Mouse (Mus musculus) kidney, embryonic 14.5 days (tissue): ENCODE measurements around the gene 1500009C09Rik. TPM values are rescaled to one million over a fixed set of nuclear protein-coding genes. Genes with fewer than 3 reads are reported as not detected.

ENCODE experiments used
- ATAC-seq: fragments of 200-750 bp; cut with Nextera tagmentation; 2 replicates; pipeline ENCODE4 v1.8.0; 2017; ENCODE audit warnings: moderate number of reproducible peaks, mild to moderate bottlenecking, moderate TSS enrichment, moderate library complexity; ENCODE audit not compliant: low FRiP score, low TSS enrichment
- H3K27ac ChIP-seq: fragments of 300-500 bp; sonication (generic); 2 replicates; pipeline ENCODE4 v1.5.1; 2014; ENCODE audit warnings: low read depth, mild to moderate bottlenecking, low read length, moderate library complexity, mixed read lengths
- H3K27me3 ChIP-seq: fragments of 300-500 bp; sonication (generic); 2 replicates; pipeline ENCODE4 v1.6.1; 2014; ENCODE audit warnings: mild to moderate bottlenecking, low read length; ENCODE audit not compliant: control insufficient read depth, insufficient read depth
- H3K36me3 ChIP-seq: fragments of 300-500 bp; sonication (generic); 2 replicates; pipeline ENCODE4 v1.6.1; 2014; ENCODE audit warnings: low read length, mixed read lengths; ENCODE audit not compliant: control insufficient read depth, insufficient read depth
- H3K4me1 ChIP-seq: fragments of 300-500 bp; sonication (generic); 2 replicates; pipeline ENCODE4 v1.6.1; 2014; ENCODE audit warnings: low read length, mixed read lengths; ENCODE audit not compliant: control insufficient read depth, insufficient read depth
- H3K4me2 ChIP-seq: fragments of 300-500 bp; sonication (generic); replicated peaks from 2 replicates; pipeline ENCODE4 v1.6.1; 2014; ENCODE audit warnings: low read depth, mild to moderate bottlenecking, low read length
- H3K4me3 ChIP-seq: fragments of 300-500 bp; sonication (generic); 2 replicates; pipeline ENCODE4 v1.5.1; 2014; ENCODE audit warnings: mild to moderate bottlenecking, low read length
- H3K9ac ChIP-seq: fragments of 300-500 bp; sonication (generic); 2 replicates; pipeline ENCODE4 v1.6.1; 2014; ENCODE audit warnings: low read depth, mild to moderate bottlenecking, low read length, moderate library complexity
- H3K9me3 ChIP-seq: fragments of 300-500 bp; sonication (generic); 2 replicates; pipeline ENCODE4 v1.6.1; 2016; ENCODE audit warnings: low read length; ENCODE audit not compliant: control insufficient read depth
- WGBS: fragments of 180-500 bp; shearing (Covaris S2); extraction: QIAGEN DNeasy Blood & Tissue Kit; methylation state at CpG from one replicate; pipeline ENCODE4 v1.1.7; 2014; 5-methylcytosine and 5-hydroxymethylcytosine counted together
- polyA plus RNA-seq: library from polyadenylated mRNA; unstranded; fragments of >200 nt; fragmentation: Nextera tagmentation; extraction: Ambion mirVana; gene quantifications from 2 replicates; pipeline ENCODE4 v1.2.1, GENCODE M21; 2014

1500009C09Rik gene
- not detected in 2 replicates for polyA plus RNA-seq

DNA sequence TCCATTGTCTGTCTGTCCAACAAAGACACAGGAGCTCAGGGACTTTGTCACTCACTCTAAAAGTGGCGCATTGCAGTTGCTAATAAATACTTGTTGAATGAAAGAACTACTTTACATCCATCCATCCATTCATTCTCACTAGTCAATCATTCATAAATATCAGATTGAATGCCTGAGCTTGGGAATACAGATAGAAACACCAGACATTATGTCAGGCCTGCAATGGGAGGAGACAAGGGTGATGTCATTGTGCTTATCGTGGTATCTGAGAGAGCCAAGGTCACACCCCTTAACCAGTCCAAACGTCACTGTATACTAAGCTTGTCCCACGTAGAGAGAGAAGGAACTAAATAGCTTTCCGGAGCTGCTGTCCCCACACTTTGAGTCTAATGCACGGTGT, at the start of gene 1500009C09Rik:
Gene 1500009C09Rik (plus strand): TSS at position 301 of the 400 bp plus-strand sequence.
- 94% methylated on average over 6 of the region's 6 CpGs for WGBS
- Histone ChIP-seq H3K27me3 (no peaks in the 10 kb centered on the region), H3K36me3 (no peaks in the 10 kb centered on the region), H3K4me2 (no peak within 1 kb of the TSS), H3K4me1 (no peaks in the 10 kb centered on the region), H3K9ac (no peak within 1 kb of the TSS), H3K27ac (no peak within 1 kb of the TSS), H3K9me3 (no peaks in the 10 kb centered on the region; the same call in 1 of the 2 replicates), H3K4me3 (no peak within 1 kb of the TSS)
- no peak for ATAC-seq

DNA sequence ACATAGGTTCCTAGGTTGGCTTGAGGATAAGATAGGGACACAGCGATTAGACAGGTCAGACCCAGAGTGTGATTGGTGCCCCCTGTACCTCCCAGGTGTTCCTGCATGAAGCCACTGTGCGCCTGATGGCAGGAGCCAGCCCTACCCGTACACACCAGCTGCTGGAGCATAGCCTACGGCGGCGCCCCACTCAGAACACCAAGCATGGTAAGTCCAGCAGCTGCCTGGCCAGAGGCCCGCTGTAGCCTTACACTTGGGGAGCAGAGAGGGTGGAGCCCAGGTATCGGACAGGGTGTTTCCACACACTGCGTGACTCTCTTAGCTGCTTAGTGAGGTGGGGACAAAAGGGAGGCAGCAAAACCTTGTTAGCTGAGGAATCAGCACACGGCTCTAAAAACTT, 49.1 kb upstream of the 1500009C09Rik start:
- Histone ChIP-seq H3K9ac (no peak overlapping the region), H3K36me3 (peaks cover 71% of the 10 kb centered on the region), H3K9me3 (no peaks in the 10 kb centered on the region), H3K27me3 (peaks cover 25% of the 10 kb centered on the region), H3K4me3 (no peak overlapping the region), H3K4me2 (no peak overlapping the region), H3K27ac (no peak overlapping the region), H3K4me1 (peaks cover 8% of the 10 kb centered on the region; the same call in 1 of the 2 replicates)
- 94% methylated on average over 10 of the region's 10 CpGs for WGBS
- ATAC-seq: no peak

DNA sequence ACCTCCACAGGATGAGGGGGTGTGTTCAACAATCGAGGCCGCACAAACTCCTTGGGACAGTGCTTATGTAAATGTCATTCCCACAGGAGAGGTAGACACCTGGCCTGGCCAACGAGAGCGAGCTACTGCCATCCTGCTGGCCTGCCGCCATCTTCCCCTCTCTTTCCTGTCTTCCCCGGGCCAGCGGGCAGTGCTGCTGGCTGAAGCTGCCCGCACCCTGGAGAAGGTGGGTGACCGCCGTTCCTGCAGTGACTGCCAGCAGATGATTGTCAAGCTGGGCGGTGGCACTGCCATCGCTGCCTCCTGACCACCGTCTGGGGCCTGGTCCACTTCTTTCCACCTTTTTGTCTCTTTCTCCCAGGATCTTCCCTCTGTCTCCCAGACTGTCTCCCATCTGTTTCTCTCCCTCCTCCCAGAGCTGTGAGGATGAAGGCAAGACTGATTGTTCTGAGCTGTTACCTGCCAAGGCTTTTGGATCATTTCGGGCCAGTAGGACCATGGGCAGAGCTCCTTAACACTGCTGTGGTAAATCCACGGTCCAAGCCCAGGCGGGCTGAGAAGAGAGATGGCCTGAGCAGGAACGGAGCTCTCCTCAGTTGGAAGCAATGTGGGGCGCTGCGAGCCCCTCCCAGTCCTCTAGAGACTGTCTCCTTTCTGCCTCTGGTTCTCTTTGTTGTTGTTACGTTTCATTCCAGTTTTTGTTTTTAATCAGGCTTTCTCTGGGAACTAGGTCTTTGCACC, 48.4 kb upstream of the 1500009C09Rik start:
- Histone ChIP-seq H3K9ac (no peak overlapping the region), H3K36me3 (peaks cover 64% of the 10 kb centered on the region)
- WGBS: 89% methylated on average over 20 of the region's 20 CpGs

DNA sequence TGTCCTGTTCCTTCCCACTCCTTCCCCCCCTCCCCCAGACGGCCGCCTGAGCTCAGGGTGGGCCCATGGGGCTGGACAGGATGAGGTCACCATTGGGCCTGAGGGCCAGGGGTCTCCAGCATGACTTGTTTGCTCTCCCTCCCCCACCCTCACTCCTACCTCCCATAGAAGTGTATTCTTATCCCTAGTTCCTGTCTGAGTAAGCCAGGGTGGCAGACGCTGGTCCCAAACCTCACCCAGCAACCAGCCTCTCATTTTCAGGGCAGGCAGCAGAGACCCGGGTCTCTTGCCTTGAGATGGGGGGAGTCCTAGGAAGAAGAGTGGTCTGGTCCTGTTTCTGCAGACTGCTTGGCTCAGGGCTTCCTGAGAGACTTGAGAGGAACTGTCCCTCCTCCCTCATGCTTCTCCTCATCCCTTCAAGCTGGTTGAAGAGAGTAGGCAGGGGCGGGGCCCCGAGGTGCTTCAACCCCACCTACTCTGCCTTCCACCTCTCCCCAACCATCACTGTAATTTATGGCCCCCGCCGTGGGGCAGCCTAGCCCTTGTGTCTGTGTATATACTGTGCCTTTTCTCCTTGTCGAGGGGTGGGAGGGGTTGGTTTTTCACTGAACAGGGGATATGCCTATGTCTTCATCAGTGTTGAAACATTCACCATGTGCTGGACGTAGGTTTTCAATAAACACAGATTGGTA, 47.4 kb upstream of the 1500009C09Rik start:
- H3K27ac ChIP-seq: no peak overlapping the region
- H3K4me3 ChIP-seq: no peak overlapping the region
- H3K27me3 ChIP-seq: peaks cover 37% of the 10 kb centered on the region
- no peaks in the 10 kb centered on the region for H3K9me3 ChIP-seq
- no peak for ATAC-seq
- H3K36me3 ChIP-seq: peaks cover 53% of the 10 kb centered on the region
- 45% methylated on average over 10 of the region's 10 CpGs for WGBS
- no peak overlapping the region for H3K4me2 ChIP-seq
- no peak overlapping the region for H3K9ac ChIP-seq
- peaks cover 8% of the 10 kb centered on the region; the same call in 1 of the 2 replicates for H3K4me1 ChIP-seq

More for the DNA sequence above, 48.4 kb upstream of the 1500009C09Rik start:
- Histone ChIP-seq H3K4me2 (no peak overlapping the region), H3K9me3 (no peaks in the 10 kb centered on the region), H3K4me1 (peaks cover 8% of the 10 kb centered on the region; the same call in 1 of the 2 replicates), H3K27me3 (peaks cover 29% of the 10 kb centered on the region), H3K27ac (no peak overlapping the region), H3K4me3 (no peak overlapping the region)
- ATAC-seq: no peak

DNA sequence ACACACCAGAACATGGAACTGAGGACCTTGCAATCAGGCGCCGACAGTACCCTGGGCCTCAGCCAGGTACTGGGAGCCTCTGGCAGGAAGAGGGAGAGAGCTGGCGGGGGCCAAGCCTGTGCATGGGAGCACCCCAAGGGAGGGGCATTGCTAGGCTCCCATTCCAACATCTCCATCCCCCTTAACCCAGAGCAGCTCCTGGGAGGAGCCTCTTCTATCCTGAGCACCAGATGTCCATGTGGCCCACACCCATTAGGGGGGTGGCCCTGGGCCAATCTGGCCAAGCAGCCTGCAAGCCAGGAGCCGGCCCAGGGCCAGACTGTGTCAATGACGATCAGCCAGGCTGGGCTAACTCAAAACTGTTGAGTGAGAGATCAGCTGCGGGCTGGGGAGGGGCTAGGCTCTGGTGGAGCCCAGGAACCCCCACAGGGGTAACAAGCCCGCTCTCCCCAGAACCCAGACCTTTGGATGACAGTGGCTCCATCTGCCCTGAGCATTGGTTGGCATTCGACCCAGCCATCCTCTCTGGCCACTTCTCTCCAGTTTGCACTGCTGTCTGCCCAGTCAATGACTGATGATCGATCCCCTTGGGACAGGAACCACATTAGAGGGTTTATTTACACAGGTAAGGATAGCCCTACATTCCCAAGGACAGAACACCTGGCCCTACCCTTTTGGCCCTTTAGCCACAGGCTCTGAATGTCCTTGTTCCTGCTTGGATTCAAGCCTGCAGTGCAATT, 45.7 kb upstream of the 1500009C09Rik start:
- 58% methylated on average over 9 of the region's 9 CpGs for WGBS
- H3K4me1 ChIP-seq: peaks cover 12% of the 10 kb centered on the region; the same call in 1 of the 2 replicates
- H3K27ac ChIP-seq: no peak overlapping the region
- H3K4me3 ChIP-seq: no peak overlapping the region
- no peak overlapping the region for H3K9ac ChIP-seq
- no peak overlapping the region for H3K4me2 ChIP-seq
- H3K27me3 ChIP-seq: peaks cover 54% of the 10 kb centered on the region
- peaks cover 39% of the 10 kb centered on the region for H3K36me3 ChIP-seq
- H3K9me3 ChIP-seq: no peaks in the 10 kb centered on the region
- no peak for ATAC-seq

DNA sequence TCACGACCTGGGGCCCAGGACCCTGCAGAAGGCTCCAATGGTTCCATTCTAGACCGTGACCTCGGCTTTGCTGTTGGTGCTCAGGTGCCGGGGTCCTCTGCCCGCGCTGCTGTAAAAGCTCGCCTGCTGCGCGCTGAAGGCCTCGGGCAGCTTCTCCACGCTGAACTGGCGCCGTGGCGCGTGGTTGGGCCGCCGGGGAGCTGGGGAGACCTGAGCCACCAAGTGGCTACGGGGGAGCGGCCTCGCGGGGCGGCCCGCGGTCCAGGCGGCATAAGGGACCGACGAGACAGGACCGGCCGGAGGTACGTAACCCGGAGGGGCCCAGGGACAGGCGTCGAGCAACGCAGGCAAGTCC, 45.1 kb upstream of the 1500009C09Rik start:
- Histone ChIP-seq H3K4me3 (no peak overlapping the region), H3K4me2 (no peak overlapping the region; the same call in 1 of the 2 replicates), H3K9ac (no peak overlapping the region), H3K36me3 (peaks cover 34% of the 10 kb centered on the region), H3K9me3 (no peaks in the 10 kb centered on the region), H3K27me3 (peaks cover 59% of the 10 kb centered on the region), H3K4me1 (peaks cover 17% of the 10 kb centered on the region), H3K27ac (no peak overlapping the region)
- WGBS: 11% methylated on average over 34 of the region's 34 CpGs
- ATAC-seq: no peak

DNA sequence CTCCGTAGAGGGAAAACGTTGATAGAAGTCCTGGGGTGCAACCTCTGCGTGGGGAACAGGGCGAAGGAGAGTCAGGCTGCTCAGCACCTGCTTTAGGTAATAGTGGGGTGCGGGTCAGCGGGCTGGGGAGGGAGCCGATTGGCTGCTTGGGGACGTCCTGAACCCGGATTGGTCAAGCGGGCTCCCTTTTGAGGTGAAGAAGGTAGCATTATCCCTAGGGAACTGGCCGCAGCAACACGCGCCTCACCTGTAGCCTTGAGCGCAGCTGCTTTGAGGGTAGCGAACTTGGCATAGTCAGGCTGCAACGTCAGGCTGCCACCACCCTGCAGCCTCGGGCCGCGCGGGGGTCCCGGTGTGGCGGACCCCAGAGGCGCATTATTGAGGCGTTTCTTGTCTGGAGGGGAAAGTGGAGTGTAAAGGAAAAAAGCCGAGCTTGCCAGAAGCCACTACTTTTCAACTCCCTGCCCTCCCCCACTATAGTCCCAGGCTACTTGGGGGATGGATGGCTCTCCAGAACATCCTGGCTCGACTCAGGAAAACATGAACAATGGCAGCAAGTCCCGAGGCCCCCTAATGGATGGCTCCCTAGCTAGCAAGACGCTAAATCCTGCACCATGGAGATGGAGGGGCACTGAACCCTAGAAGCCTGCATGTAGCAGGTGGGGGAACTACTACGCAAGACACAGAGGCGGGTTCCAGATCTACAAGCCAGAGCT, 44.5 kb upstream of the 1500009C09Rik start:
- Histone ChIP-seq H3K4me1 (peaks cover 22% of the 10 kb centered on the region), H3K27me3 (peaks cover 65% of the 10 kb centered on the region), H3K9me3 (no peaks in the 10 kb centered on the region), H3K9ac (no peak overlapping the region), H3K27ac (no peak overlapping the region), H3K4me3 (no peak overlapping the region), H3K4me2 (no peak overlapping the region; the same call in 1 of the 2 replicates), H3K36me3 (peaks cover 32% of the 10 kb centered on the region)
- WGBS: 19% methylated on average over 30 of the region's 30 CpGs
- no peak for ATAC-seq

DNA sequence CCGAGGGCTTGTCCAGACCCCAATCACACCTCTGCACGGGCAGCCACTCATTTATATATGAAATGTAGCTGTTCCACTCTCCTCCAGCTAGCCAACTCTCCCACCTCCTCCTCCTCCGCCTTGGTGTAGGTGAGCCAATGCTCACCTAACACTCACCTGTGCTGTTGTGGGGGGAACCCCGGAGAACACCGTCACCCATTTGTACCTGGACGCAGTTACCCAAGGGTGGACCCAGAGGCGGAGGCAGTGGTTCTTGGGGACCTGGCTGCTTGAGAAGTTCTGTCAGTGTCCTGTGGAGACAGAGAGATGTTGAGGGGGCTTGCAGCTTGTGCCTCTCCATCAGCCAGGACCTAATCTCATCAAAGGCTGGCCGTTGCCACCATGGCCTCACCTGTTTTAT, 43.9 kb upstream of the 1500009C09Rik start:
- Histone ChIP-seq H3K4me2 (no peak overlapping the region), H3K9me3 (no peaks in the 10 kb centered on the region), H3K36me3 (peaks cover 25% of the 10 kb centered on the region), H3K4me3 (no peak overlapping the region), H3K27ac (no peak overlapping the region), H3K9ac (no peak overlapping the region), H3K4me1 (peaks cover 24% of the 10 kb centered on the region), H3K27me3 (peaks cover 71% of the 10 kb centered on the region)
- 84% methylated on average over 8 of the region's 8 CpGs for WGBS
- ATAC-seq: no peak
